Mouse (Mus musculus): ENCODE measurements around the gene Med23.

Med23 gene

DNA sequence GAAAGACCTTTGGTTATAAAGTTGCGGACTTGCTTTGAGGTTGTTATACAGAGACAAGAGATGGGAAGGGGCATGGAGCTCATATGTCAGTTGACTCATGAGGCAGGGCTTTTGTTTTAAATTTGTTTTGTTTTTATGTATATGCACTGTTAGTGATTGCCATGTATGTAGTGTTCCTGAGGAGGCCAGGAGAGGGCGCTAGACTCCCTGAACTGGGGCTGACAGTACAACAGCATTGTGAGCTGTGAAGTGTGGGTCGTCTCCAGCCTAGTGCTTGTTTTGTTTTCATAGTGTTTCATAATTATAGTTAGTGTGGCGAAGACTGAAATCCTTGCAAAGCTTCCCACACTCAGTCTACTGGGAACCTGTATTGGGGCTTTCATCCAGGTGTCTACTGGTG is 3.8 kb downstream of the Med23 start:
- in situ Hi-C loops (cut with MboI, MseI), result no loop called here

DNA sequence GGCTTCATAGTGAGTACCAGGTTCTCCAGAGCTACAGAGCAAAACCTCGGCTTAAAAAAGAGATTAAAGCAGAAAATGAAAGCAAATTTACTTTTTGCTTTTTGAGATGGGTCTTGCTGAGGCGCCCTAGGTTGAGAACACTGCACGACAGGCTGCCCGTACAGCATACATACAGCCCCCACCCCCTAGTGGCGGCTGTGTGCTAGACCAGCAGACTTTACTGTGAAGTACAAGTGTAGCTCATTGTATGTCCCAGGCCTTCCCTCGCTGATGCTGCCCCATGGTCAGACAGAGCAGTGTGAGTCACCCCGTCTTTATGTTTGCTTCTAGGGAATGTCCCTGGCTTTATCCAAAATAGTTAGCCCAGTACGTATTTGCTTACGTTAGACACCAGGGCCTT is 16.2 kb downstream of the Med23 start:
- in situ Hi-C loops (cut with MboI, MseI), result no loop called here

DNA sequence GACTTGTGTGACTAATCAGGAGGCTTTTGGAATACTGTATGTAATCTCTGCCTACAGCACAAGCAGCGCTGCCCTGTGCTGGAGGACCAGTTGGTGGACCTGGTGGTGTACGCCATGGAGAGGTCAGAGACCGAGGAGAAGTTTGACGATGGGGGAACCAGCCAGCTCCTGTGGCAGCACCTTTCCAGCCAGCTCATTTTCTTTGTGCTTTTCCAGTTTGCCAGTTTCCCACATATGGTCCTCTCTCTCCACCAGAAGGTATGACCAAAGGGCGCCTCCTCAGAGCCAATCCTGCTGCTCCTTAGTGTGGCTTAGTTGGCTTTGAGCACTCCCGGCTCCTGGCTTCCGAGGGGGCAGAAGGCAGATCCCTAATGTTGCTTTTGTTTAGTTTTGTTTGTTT is 18.6 kb downstream of the Med23 start:
- in situ Hi-C loops (cut with MboI, MseI), result no loop called here

DNA sequence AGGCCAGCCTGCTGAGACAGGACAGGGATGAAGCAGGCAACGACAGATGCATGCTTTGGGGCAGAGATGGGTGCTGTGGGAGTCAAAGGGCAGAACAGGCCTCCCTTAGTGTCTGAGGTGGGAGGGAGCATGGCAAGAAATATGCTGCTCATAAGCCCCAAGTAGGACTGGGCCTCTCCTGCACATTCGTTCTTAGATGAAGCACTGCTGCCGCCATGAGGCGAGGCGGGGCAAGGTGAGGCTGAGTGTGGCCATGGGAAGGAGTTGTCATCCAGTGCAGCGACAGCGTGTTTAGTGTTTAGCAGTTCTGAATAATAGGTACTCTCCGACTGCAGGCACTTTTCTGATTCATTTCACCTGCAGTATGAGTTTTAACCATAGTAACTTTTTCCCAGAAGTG is 26.1 kb downstream of the Med23 start:
- in situ Hi-C loops (cut with MboI, MseI), result no loop called here

DNA sequence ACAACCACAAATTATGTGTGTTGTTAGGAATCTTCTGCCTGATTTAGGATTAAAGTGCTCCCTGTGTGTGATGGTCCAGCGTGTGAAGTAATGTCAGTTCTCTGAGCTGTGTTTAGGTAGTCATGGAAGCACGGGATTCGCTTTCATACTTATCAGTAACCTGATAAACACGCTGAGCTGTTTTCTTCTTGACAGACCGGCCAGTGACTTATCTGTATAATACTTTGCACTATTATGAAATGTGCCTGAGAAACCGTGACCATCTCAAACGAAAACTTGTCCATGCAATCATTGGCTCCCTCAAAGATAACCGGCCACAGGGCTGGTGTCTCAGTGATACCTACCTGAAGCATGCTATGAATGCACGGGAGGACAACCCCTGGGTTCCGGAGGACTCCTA is 35.8 kb downstream of the Med23 start:
- in situ Hi-C loops (cut with MboI, MseI), result no loop called here

DNA sequence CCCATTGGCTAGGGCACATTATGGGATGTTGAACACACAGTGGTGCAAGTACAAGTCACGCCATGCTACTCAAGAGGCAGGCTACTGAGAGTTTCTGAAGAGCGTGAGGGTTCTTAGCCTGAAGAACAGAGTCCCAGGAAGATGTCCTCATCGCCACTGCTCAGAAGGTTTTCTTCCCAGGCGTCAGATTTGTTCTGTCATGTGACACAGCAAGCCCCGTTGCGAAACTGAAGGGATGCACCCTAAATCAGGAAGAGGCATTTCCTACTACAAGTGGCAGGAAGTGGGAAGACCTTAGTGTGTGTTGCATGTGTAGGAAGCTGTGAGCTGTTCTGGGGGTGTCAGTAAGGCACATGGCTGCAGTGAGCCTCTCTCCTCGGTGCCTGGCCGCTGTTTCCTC is 41.4 kb downstream of the Med23 start:
- in situ Hi-C loops (cut with MboI, MseI), result no loop called here

DNA sequence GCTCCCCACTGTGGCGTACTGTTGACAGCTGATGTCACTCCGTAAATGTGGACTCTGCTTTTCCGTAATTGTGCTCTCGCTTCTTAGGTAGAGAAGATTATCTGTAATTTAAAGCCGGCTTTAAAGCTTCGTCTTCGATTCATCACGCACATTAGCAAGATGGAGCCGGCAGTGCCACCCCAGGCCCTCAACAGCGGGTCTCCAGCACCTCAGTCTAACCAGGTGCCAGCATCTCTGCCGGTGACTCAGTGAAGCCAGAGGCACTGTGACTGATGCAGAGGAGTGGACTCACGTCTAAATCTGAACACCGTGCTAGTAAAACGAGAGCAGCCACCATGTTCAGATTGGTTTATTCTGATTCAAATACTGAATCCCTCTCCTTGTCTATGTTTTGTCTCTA is 42.8 kb downstream of the Med23 start:
- in situ Hi-C loops (cut with MboI, MseI), result no loop called here

DNA sequence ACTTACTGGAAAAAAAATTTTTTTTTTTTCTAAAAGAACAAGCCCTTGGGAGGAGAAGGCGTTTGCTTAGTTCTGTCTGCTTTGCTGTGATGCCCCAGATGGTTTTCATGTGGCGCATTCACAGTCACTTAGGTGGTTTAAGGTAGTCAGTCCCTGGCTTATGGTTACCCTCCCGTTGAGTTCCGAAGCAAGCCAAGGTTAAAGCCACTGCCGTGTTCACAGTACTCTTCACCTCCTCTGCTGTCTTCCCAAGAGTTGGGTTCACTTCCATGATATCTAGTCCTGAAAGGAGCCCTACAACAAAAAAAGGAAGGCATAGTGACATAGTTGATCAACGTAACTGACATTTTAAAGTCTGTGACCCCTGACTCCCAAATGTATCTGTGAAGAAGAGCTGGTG is 45.7 kb downstream of the Med23 start:
- in situ Hi-C loops (cut with MboI, MseI), result no loop called here

DNA sequence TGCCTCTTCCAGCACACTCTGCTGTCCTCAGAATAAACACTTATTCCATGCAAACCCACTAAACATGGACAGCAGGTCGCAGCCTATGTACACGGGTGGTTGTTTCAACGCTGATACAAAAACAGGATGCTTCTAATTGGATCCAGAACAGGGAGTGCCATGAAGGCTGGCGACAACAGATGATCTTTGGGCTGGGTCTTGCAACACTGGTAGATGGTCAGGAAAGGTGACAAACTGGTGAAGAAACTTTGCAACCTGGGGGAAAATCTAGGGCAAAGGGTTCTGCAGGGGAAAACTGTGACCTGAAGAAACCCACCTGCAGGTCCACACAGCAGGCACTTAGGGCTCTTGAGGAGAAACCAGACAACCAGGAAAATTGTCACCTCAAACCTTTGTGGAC is 53.2 kb downstream of the Med23 start:
- in situ Hi-C loops (cut with MboI, MseI), result no loop called here

DNA sequence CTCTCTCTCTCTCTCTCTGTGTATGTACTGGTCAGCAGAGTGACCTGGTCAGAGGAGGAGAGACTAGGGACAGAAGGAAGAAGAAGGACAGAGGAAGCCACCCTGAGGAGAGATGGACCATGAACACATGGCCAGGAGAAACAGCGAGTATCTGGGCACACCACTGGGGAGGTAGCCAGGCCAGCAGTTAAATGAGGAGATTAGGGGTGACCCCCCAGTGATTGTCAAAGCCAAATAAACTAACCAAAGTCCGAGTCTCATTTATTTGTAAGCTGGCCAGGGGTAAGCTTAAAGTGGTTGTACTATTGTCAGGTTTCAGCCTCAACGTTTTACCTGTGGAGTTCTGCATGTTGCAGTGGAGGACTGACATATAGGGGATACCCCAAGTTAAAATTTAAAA is 54.5 kb downstream of the Med23 start:
- in situ Hi-C loops (cut with MboI, MseI), result no loop called here

DNA sequence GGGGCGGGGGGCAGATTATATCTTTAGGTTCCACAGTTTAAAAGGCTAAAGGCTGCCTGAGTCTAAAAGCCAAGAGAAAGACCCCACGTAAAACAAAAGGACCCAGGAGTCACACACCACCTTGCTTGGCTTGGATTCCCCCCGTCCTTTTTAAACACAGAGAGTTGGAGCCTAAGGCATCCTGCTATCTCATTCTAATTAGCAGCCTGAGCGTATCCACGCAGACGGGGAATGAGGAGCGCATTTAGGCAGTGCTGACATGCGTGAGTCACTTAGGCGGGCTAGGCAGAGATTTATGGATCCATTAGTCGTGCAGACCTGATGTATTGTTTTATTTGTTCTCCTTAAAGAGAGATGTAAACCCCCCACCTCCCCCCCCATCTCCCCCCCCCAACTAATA is 56.6 kb downstream of the Med23 start:
- in situ Hi-C loops (cut with MboI, MseI), result no loop called here

DNA sequence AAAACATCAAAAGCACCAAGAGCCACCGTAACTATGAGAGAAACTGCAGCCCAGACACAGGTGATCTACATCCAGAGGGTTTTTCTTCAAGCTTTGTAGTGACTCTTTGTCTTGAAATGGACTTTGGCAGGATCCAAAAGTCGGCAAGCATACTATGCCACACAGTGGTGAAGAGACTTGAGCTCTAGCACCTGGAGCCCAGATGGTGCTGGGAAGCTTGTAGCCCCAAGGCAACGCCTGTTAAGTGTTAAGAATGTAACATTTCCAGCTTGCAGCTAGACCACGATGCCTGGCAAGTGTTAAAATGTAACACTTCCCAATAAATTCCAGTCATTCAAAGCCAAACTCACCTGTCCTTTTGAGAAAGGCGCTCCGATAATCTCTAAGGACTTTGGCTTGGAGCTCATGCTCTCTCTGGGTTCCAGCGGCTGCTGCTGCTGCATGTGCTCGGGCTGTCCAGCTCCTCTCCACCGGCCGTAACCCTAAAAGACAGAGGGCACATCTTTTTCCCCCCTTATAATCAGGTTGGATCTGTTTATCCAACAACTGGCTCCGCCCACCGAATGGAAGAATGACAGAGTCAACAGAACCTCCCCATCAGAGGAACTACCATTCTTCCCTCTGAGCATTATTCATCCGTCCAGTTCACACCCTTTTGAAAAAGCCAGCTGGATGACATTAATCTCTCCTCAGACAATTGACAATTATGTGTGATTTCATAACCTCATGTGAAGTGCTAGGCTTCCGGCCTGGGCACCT is 57.4 kb downstream of the Med23 start, which contains the start of gene Arg1:
TSS of gene Arg1 (minus strand) at position 523 of the 759 bp plus-strand sequence.
- in situ Hi-C loops (cut with MboI, MseI), result no loop called here

DNA sequence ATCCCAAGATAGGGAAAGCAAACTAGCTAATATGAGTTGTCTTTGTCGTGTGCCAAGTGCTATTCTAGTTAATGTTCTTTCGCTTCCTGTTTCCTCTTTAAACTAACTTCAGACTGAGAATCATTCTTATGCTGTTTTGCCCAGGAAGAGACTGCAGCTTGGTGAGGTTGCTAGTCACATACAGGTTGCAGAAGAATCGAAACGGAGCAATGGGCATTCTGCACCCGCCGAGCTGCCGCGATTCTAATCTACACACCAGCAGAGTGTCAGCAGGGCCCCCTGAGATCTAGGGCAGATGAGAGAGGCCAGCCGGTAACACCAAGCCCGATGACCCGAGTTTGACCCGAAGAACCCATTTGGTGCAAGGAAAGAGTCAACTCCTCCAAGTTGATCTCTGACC is 58.3 kb downstream of the Med23 start:
- in situ Hi-C loops (cut with MboI, MseI), result no loop called here

DNA sequence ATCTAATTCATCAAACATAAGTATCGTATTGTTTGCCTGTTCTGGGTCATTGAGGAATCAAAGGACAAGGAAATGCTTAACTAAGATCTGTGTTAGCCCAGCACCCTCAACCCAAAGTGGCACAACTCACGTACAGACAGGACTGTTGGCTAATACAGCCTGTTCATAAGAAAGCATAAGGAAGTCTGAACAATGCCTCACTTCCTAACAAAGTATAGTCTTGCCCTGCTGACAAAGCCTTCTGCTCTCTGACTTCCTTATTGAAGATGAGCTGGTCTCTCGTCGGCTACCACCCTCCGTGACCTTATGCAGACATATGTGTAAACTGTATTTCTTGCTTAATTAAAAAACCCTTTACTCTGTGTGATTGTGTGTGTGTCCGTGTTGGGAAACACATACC is 60.4 kb downstream of the Med23 start:
- in situ Hi-C loops (cut with MboI, MseI), result no loop called here

DNA sequence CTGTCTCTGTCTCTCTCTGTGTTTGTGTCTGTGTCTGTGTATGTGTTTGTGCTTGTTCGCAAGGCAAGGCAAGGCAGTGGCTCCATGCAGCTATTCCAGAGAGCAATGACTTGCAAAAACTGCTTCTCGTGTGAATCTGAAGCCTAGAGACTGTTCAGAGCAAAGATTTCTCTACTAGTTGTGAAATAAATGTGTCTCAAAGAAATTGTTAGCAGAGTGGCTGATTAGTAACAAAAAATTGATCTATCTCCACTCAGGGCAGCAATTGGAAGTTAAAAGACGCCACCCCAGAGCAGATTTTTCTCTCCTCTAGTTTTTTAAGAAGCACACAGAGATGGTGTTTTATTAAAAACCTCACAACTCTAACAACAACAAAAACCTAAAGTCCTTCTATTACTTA is 78.1 kb downstream of the Med23 start:
- in situ Hi-C loops (cut with MboI, MseI), result no loop called here

DNA sequence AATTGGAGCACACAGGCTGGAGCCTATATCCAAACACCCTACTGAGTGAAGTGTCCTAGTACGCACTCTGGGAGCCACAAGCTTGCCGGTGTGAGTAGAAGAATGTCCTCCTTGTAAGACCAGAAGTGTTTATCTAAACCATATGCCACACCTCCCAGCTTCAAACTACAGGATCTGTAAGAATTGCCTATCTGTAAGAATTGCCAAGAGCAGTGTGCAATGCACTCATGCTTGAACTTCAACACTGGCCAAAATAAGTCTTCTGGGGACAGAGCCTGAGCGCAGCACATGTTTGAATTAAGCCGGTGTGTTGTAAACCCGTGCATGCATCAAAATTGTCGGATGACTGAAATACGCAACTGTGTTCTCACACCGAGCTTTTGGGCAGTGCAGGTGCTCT is 78.5 kb downstream of the Med23 start:
- in situ Hi-C loops (cut with MboI, MseI), result no loop called here

DNA sequence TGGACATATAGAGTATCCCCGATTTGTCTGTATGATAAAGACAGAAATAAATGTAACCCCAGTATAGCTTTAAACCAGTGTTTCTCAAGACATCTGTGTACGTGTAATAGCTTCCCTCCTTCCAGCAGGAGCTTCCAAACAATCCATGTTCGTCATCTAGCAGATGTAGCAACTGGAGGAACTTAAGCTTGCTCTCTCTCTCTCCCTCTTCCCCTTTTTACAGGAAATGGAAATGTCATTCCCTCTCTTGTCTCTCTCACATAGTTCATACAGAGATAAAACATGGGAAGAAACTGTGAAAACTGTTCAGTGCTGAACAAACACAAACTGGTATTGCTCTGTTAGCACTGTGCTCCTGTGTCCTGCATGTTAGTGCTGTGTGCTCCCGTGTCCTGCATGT is 80.4 kb downstream of the Med23 start:
- in situ Hi-C loops (cut with MboI, MseI), result no loop called here

DNA sequence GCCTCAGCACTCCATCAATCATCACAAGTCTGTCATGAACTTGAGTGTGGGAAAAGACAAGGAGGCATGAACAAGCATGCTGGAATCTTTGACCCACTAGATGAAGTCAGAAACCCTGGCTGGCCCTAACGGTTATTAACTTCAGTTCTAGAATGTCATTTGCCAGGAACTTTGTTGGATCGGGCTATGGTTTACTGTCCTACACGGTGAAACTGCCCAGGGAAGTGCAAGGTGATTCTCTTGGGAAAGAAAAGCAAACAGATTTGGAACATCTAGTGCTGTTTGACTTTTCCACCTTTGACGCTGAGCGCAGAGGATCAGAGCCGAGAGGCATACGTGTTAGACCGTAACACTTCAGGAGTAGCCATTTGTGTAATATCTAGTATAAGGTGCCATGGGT is 81.8 kb downstream of the Med23 start:
- in situ Hi-C loops (cut with MboI, MseI), result no loop called here

DNA sequence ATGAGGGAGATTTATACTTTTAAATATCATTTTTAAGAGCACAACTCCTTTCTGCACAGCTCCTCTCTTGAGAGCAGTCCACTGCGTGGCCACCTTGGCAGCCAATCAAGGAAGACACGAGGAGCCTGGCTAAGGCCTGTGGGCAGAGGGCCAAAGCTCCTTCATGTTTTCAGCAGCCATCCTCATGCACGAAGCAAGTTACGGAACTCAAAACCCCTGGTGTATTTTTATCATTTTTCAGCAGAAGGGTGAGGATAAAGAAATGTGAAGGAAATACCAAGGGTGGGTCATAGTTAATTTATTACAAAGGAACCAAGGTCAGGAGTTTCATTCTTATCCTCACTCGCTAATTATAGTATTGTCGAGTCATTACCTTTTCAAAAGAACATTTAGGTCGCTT is 82.8 kb downstream of the Med23 start:
- in situ Hi-C loops (cut with MboI, MseI), result no loop called here

DNA sequence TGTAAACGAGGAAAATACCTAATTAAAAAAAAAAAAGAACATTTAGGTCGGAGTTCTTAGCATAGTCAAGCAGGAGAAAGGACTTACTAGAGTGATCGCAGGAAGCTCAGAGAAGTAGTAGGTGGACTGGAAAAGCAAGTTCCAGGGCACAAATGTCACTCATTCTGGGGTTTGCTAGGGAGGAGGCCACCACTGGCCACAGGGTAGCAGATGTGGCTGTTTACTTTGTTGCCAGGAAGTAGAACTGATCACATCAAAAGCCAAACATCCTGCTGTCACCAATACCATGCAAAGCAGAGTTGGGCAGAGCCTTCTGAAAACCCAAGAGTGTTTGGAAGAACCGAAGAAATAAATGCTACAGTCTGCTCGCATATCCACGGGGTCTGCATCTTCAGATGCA is 84.1 kb downstream of the Med23 start:
- in situ Hi-C loops (cut with MboI, MseI), result no loop called here

DNA sequence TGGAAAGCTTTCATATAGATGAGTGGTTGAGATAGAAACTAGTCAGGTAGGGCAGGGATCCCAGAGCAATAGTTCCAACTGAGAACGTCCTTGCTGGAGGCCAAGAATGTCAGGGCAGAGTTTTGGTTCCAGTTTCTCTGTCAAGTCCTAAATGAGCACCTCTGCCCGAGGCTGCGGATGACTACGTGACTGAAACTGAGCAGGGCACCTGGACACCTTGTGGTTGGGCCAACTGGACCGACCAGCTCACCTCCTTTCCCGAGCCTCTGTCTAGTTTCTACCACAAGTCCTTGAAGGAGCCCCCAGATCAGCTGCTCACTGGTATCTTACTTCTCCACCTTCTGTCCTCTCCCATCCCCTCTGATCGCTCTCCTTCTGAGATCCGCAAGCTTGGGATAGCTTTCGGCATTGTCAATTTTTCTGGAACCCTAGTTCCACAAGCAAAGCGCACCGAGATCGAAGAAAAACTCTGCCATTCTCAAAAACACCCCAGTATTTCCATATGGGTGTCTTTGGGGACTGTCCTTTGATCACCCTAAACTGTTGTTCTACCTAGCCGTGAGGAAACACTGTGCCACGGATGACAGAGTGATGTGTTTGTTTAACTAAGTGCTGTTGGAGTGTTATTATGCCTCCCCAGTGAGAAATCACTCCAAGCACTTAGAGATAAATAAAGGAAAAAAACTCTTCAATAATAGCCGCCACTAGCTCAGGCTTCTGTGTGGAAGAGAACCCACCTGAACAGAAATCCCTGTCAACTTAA is 88.7 kb downstream of the Med23 start:
- in situ Hi-C loops (cut with MboI, MseI), result no loop called here

DNA sequence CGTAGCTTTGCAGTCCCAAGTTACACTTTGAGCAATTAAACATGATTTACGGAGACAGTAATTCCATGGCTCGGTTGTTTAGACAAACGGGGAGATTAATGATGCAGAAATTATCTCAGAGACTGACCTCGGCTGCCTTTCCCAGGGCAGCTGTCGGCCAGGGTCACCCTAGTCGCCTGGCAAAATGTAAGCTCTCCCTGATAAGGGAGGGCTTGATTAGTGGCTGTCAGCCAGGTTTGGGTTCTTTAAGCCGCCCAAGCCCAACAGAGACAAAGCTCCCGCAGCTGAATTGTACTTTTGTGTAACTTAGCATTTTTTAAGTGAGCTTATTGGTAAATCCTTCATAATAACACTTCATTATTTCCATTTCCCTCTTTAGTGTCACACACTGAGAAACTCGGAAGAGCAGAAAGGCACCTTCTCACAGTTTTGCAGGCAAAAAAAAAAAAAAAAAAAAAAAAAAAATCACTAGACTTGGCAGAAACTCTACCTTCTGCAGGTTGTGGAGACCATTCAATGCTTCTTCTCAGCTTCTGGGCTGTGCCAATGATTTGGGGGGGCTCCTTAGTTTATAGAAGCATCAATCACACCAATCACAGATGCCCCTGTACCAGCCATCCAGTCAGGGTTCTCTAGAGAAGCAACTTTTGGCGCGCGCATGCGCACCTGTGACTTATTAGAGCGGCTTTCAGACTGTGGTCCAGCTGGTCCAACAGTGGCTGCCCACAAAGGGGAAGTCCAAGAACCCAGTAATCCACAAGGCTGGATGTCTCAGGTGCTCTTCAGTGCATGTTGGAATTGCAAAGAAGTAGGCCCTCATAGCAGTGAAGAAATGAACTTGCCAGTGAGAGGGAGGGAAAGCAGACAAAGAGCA is 89.5 kb downstream of the Med23 start:
- in situ Hi-C loops (cut with MboI, MseI), result no loop called here
